Mouse (Mus musculus): Measurements from ENCODE around the gene Slc39a9. TPM values are rescaled to one million over a fixed set of nuclear protein-coding genes. Genes with fewer than 3 reads are reported as not detected.

Gene Slc39a9
- total RNA-seq, 2 experiments from 2014 or later, result 15.3 to 18.3 TPM

GRCm38 (mm10) chr12:80719141-80719540, 75.5 kb downstream of the Slc39a9 start:
- DNase-seq, result no peak

- no peak for DNase-seq
Observed at GRCm38 (mm10) chr12:80720507-80720906, 76.8 kb downstream of the Slc39a9 start.

- no peak for DNase-seq
Observed at GRCm38 (mm10) chr12:80721458-80721857, 77.8 kb downstream of the Slc39a9 start.

- DNase-seq, result peak; percentile 65 to 93
Observed at GRCm38 (mm10) chr12:80724853-80725559, 81.3 kb downstream of the Slc39a9 start.

- DNase-seq, result no peak
Observed at GRCm38 (mm10) chr12:80728207-80728606, 84.5 kb downstream of the Slc39a9 start.

- DNase-seq, result no peak
Observed at GRCm38 (mm10) chr12:80728814-80729213, 85.1 kb downstream of the Slc39a9 start.

- DNase-seq, result no peak
Observed at GRCm38 (mm10) chr12:80729758-80730530, 86.3 kb downstream of the Slc39a9 start.

- peak; percentile 31 to 42 for DNase-seq
Observed at GRCm38 (mm10) chr12:80730567-80730966, 86.9 kb downstream of the Slc39a9 start.

Other genes with a start within 250 kb of the Slc39a9 start
- gene Dcaf5, start 207.3 kb upstream of the Slc39a9 start, total RNA-seq (2021), result 10 to 100 TPM; 31.6 to 43.3 TPM
- 10 to 100 TPM; 16.5 to 17.9 TPM for gene Exd2, start 180.8 kb upstream of the Slc39a9 start, total RNA-seq (2021)
- gene Galnt16, start 125.6 kb upstream of the Slc39a9 start, total RNA-seq (2021), result 1 to 10 TPM; 1.7 to 2.8 TPM
- gene Erh, start 458 bp downstream of the Slc39a9 start, total RNA-seq (2021), result 10 to 100 TPM; 25.2 to 26.9 TPM
- gene Plekhd1, start 48.7 kb downstream of the Slc39a9 start, total RNA-seq (2021), result under 1 TPM in 1 of 2 experiments, not detected in 1; 0.20 TPM
- gene Ccdc177, start 116.8 kb downstream of the Slc39a9 start, total RNA-seq (2021), result under 1 TPM in 1 of 2 experiments, not detected in 1; 0.05 TPM
- gene Susd6, start 146.6 kb downstream of the Slc39a9 start, total RNA-seq (2021), result 10 to 100 TPM; 68.3 to 71.9 TPM